Mouse (Mus musculus) lung, embryonic 15.5 days (tissue): ENCODE results near the gene Dgkg. TPM values are rescaled to one million over a fixed set of nuclear protein-coding genes. Genes with fewer than 3 reads are reported as not detected.
A peak's percentile ranks its signal among the peaks of the same experiment; 100 is the strongest.

Experiments used
- ATAC-seq: fragments of 200-750 bp; cut with Nextera tagmentation; 2 replicates; pipeline ENCODE4 v1.8.0; 2017; ENCODE audit warnings: moderate number of reproducible peaks, borderline replicate concordance; ENCODE audit not compliant: low FRiP score, low TSS enrichment; ENCODE audit errors: extremely low read depth
- H3K27ac ChIP-seq: fragments of 300-500 bp; sonication (generic); 2 replicates; pipeline ENCODE4 v1.5.1; 2015; ENCODE audit warnings: moderate library complexity, mild to moderate bottlenecking, inconsistent platforms
- H3K27me3 ChIP-seq: fragments of 300-500 bp; sonication (generic); 2 replicates; pipeline ENCODE4 v1.6.1; 2015; ENCODE audit warnings: inconsistent platforms
- H3K36me3 ChIP-seq: fragments of 300-500 bp; sonication (generic); 2 replicates; pipeline ENCODE4 v1.6.1; 2015; ENCODE audit warnings: inconsistent platforms
- H3K4me1 ChIP-seq: fragments of 300-500 bp; sonication (generic); 2 replicates; pipeline ENCODE4 v1.6.1; 2015; ENCODE audit warnings: inconsistent platforms
- H3K4me2 ChIP-seq: fragments of 300-500 bp; sonication (generic); 2 replicates; pipeline ENCODE4 v1.6.1; 2015; ENCODE audit warnings: inconsistent platforms, mild to moderate bottlenecking, moderate library complexity
- H3K4me3 ChIP-seq: fragments of 300-500 bp; sonication (generic); 2 replicates; pipeline ENCODE4 v1.5.1; 2015; ENCODE audit warnings: mild to moderate bottlenecking, inconsistent platforms
- H3K9ac ChIP-seq: fragments of 300-500 bp; sonication (generic); 2 replicates; pipeline ENCODE4 v1.6.1; 2015; ENCODE audit warnings: inconsistent platforms
- H3K9me3 ChIP-seq: fragments of 300-500 bp; sonication (generic); 2 replicates; pipeline ENCODE4 v1.6.1; 2016; ENCODE audit warnings: inconsistent platforms
- WGBS: fragments of 180-500 bp; shearing (Covaris S2); methylation state at CpG from one replicate; pipeline ENCODE4 v1.1.7; 2015; 5-methylcytosine and 5-hydroxymethylcytosine counted together
- polyA plus RNA-seq: library from polyadenylated mRNA; unstranded; fragments of >200 nt; fragmentation: Nextera tagmentation; extraction: Ambion mirVana; gene quantifications from 2 replicates; pipeline ENCODE4 v1.2.1, GENCODE M21; 2015

The Dgkg gene
- polyA plus RNA-seq, 1 experiment from 2014 or later, result 0.79 TPM

DNA sequence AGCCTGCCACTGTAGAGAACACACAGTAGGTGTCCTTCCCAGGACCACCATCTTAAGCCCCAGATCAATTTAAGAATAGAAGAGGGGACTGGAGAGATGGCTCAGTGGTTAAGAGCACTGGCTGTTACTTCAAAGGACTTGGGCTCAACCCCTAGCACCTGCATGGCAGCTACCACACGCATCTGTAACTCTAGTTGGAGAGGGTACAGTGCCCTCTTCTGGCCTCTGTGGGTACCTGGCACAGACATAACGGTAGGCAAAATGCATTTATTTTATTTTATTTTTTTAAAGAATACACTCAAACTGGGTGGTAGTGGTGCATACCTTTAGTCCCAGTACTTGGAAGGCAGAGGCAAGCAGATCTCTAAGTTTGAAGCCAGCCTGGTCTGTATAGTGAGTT is 102.0 kb downstream of the Dgkg start:
- WGBS, result 59% methylated on average over 2 of the region's 2 CpGs
- Histone ChIP-seq H3K36me3 (no peaks in the 10 kb centered on the region), H3K4me2 (no peak overlapping the region)

DNA sequence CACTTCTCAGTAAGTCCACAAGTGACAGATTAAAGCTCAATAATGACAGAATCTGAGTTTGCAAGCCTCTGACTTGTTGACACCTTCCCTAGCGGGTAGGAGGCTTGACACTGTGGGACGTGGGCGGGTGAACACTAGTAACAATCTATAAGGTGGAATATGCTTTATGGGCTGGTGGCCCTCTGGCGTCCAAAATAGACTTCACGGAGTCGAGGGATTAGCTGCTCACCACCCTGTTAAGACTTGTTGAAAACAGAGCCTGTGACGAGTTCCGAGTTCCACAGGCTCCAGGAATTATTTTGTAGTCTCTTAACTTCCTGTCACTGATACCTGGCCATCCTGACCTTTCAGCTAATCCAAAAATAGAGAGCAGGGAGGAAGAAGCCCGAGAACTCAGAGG is 104.7 kb downstream of the Dgkg start:
- Histone ChIP-seq H3K27me3 (no peaks in the 10 kb centered on the region), H3K4me1 (peaks cover 47% of the 10 kb centered on the region), H3K36me3 (no peaks in the 10 kb centered on the region), H3K4me2 (no peak overlapping the region), H3K27ac (no peak overlapping the region; the same call in 1 of the 2 replicates), H3K4me3 (no peak overlapping the region), H3K9me3 (no peaks in the 10 kb centered on the region), H3K9ac (no peak overlapping the region)
- WGBS, result 45% methylated on average over 9 of the region's 9 CpGs
- ATAC-seq, result no peak

More for the DNA sequence above, 102.0 kb downstream of the Dgkg start:
- no peak overlapping the region for H3K27ac ChIP-seq
- H3K27me3 ChIP-seq, result no peaks in the 10 kb centered on the region
- no peak overlapping the region for H3K9ac ChIP-seq
- H3K4me3 ChIP-seq, result no peak overlapping the region
- H3K9me3 ChIP-seq, result no peaks in the 10 kb centered on the region
- ATAC-seq, result no peak
- H3K4me1 ChIP-seq, result peaks cover 34% of the 10 kb centered on the region

DNA sequence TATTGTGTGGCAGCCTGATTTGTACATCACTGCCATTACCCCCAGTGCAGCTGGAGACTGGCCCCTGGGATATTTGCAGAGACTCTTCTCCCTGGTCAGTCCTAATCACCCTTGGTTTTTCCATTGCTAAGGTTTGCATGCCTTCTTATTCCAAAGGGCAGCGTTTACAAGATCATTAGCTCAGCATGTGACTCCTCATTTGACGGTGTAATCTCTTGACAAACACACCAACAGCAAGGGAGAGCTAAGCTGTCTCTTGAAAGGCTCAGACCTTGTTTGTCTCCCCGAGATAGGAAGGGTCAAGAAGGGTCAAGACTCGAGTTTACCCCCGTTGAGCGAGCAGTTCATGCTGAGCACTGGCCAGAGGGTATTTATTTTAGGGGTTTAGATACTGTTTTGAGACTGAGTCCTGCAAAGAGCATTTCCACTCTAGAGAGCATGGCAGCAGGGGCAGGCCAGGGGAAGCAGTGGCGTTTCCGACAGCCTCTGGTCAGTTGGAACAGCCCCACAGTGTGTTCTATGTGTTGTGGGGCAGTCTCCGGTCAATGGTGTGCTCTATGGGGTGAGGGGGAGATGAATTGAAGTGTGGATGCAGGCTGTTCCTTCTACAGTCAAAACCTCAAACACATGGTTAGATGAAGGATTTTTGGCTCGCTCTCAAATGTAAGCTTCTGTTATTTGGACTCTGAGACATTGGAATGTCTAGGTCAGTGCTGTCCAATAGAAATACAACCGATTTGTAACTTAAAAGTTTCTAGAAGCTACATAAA is 105.6 kb downstream of the Dgkg start:
- Histone ChIP-seq H3K9ac (no peak overlapping the region), H3K27ac (peak overlapping the region; percentile 55), H3K36me3 (no peaks in the 10 kb centered on the region), H3K4me3 (no peak overlapping the region), H3K27me3 (no peaks in the 10 kb centered on the region), H3K9me3 (no peaks in the 10 kb centered on the region), H3K4me1 (peaks cover 47% of the 10 kb centered on the region), H3K4me2 (no peak overlapping the region)
- peak; percentile 64; the same call in 1 of the 2 replicates for ATAC-seq
- WGBS, result 10% methylated on average over 11 of the region's 11 CpGs

DNA sequence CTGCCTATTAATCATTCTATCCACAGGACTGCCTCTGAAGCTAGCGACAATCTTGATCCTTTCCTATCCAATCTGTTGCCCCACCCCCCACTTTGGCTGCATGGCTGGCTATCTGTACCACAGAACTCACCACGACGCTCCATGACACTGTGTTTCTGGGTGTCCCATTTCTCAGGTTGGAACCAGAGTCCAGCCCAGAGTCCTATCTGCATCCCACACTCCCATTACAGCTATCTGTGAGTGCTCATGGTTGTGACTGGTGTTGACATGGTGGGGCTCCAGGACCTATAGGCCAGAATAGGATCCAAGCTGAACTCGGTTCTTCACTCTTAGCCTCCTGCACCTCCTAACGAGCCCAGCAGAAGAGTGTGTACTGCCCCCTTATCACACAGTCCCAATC is 107.7 kb downstream of the Dgkg start:
- Histone ChIP-seq H3K36me3 (no peaks in the 10 kb centered on the region), H3K9me3 (no peaks in the 10 kb centered on the region), H3K27ac (no peak overlapping the region), H3K4me2 (peak overlapping the region; percentile 57), H3K4me1 (peaks cover 62% of the 10 kb centered on the region), H3K9ac (no peak overlapping the region), H3K4me3 (peak overlapping the region; percentile 33; the same call in 1 of the 2 replicates), H3K27me3 (no peaks in the 10 kb centered on the region)
- no peak for ATAC-seq
- WGBS, result 70% methylated on average over 5 of the region's 5 CpGs

DNA sequence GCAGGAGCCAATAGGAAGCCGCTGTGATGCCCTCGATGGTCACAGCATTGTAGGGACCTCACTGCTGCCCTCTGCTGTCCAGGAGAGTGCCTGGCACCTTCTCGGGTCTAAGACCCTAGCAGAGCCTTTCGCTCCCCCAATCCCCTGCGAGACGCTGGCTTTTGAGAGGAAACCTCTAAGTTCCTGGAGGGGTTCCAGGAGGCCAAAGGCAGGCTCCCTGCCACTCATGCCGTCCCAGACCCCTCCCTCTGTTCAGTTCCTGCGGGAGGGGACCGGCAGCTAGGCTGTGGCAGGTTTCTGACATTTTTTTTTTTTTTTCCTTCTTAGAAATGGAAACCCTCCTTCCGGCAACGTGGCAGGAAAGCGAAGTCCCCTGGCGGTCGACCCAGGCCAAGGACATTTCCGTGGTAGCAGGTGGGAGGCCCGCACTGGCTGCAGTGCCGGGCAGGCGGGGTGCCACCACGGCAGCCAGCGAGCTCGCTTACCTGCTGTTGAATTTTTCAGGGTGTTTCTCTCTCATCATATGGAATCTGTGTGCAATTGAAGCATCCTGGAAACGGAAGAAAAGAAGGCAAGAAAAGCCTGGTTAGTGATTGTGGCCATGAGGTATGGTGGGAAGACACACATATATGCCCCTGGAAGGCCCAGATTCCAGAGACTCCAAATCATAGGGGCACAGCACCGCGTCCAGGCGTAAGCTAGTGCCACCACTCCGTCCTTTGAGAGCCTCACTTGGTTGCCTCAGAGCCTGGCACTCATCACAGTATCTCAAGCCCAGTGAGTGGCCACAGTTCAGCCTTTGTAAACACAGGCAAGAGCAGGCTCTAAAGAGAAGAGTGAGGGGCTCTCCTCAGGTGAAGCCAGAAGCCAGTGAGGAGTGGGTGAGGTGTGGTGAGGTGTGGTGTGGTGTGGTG is 108.6 kb downstream of the Dgkg start:
- Histone ChIP-seq H3K4me3 (peak overlapping the region; percentile 33), H3K36me3 (no peaks in the 10 kb centered on the region), H3K9me3 (no peaks in the 10 kb centered on the region), H3K27me3 (no peaks in the 10 kb centered on the region), H3K27ac (peak overlapping the region; percentile 81), H3K4me1 (peaks cover 60% of the 10 kb centered on the region), H3K4me2 (peak overlapping the region; percentile 57), H3K9ac (peak overlapping the region; percentile 26; the same call in 1 of the 2 replicates)
- WGBS, result 7% methylated on average over 26 of the region's 26 CpGs
- ATAC-seq, result peak; percentile 46

DNA sequence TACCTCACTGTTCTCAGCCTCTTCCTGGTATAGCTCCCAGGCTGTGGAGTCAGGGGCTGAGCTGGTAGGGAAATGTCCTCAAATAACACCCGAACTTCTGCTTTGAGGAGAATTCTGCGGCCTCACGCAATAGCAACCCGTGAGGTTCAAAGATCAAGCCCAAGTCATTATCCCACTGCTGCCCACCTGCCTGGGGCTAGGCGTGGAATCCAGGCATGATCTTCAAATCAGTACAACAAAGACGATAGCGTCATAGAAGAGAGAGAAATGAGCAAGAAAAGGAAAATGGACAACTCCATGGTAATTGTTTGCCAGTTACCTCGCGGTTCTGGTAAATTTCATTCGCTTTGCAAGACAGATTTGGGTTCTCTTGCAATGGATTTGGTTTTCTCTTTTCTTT is 109.3 kb downstream of the Dgkg start:
- no peak overlapping the region for H3K9ac ChIP-seq
- H3K27me3 ChIP-seq, result no peaks in the 10 kb centered on the region
- H3K4me2 ChIP-seq, result peak overlapping the region; percentile 57
- 50% methylated on average over 10 of the region's 10 CpGs for WGBS
- ATAC-seq, result no peak
- peak overlapping the region; percentile 81 for H3K27ac ChIP-seq
- peaks cover 59% of the 10 kb centered on the region for H3K4me1 ChIP-seq
- H3K36me3 ChIP-seq, result no peaks in the 10 kb centered on the region
- H3K9me3 ChIP-seq, result no peaks in the 10 kb centered on the region
- H3K4me3 ChIP-seq, result peak overlapping the region; percentile 33

DNA sequence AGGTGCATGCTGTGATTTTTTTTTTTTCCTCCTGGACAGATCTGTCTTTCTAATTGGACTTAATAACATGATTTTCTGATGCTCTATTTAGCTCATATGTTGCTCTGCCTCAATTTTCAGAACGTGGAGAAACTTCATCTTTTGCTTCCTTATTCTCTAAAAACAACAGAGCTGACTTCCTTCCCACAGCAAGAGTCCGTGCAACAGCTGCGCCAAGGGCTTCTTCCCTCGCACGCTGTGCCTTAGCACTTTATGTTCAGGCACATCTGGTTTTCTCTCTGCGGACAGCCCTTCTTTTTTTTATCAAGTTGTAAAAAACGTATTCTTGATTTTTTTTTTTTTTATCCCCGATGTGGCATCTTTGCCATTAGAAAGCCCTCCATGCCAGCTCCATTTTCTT is 111.2 kb downstream of the Dgkg start:
- Histone ChIP-seq H3K27me3 (no peaks in the 10 kb centered on the region), H3K27ac (peak overlapping the region; percentile 87), H3K4me1 (peaks cover 41% of the 10 kb centered on the region), H3K4me2 (no peak overlapping the region; the same call in 1 of the 2 replicates), H3K9ac (no peak overlapping the region), H3K36me3 (no peaks in the 10 kb centered on the region), H3K4me3 (no peak overlapping the region), H3K9me3 (no peaks in the 10 kb centered on the region)
- no peak for ATAC-seq
- 53% methylated on average over 8 of the region's 8 CpGs for WGBS

DNA sequence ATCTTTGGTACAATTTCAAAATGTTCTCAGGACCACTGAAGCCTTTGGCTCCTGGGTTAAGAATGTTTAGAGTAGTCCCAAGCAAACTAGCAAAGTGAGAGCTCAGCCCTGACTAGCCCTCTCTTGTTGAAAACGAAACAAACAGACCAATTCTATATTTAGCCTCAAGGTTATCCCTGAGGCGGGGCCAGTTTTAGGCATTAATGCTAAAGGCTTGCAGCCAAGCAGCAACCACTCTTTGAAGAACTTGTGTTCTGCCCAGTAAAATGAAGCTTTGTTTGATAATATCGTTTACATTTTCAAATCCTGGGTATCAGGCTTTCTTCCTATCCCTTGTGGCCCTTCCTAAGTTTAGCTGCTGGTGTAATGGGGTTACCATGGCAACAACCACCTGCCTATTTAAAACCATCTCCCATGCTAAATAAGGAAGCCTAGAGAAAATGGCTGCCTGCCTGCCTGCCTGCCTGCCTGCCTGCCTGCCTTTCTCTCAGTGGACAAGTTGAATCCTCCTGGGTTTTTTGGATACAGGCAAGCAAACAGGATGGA is 111.9 kb downstream of the Dgkg start:
- 0 out of 2 replicates have a peak, but pooled peaks have one; percentile 31 for ATAC-seq

DNA sequence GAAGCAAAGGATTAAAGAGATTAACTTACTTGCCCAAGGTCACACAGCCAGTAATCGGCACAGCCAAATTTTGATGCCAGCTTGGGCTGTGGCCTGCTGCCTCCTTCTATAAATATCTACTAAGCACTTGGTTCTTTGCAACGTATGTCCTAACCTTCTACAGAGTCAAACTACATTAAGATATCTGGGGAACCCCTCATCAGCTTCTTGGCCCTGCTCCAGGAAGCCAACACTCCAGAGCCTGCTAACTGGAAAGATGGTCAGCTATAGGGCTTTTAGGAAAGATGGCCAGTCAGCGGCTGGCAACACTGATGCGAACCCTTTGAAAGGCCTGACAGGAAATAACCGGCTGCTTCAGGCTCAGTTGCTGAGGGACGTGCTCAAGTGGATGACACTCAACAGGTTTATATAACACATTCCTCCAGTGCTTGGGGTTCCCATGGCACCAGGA is 114.3 kb downstream of the Dgkg start:
- Histone ChIP-seq H3K27me3 (no peaks in the 10 kb centered on the region), H3K36me3 (no peaks in the 10 kb centered on the region), H3K4me2 (0 out of 2 replicates have a peak overlapping the region, but pooled peaks have one; percentile 9), H3K9ac (no peak overlapping the region), H3K4me1 (peaks cover 30% of the 10 kb centered on the region), H3K9me3 (no peaks in the 10 kb centered on the region), H3K27ac (peak overlapping the region; percentile 68), H3K4me3 (no peak overlapping the region)
- ATAC-seq, result peak; percentile 66; the same call in 1 of the 2 replicates
- 26% methylated on average over 6 of the region's 6 CpGs for WGBS

More for the DNA sequence above, 111.9 kb downstream of the Dgkg start:
- H3K36me3 ChIP-seq, result no peaks in the 10 kb centered on the region
- H3K4me1 ChIP-seq, result peaks cover 37% of the 10 kb centered on the region
- H3K4me3 ChIP-seq, result no peak overlapping the region
- H3K27me3 ChIP-seq, result no peaks in the 10 kb centered on the region
- peak overlapping the region; percentile 87 for H3K27ac ChIP-seq
- H3K9ac ChIP-seq, result no peak overlapping the region
- WGBS, result 8% methylated on average over 3 of the region's 3 CpGs
- H3K4me2 ChIP-seq, result no peak overlapping the region; the same call in 1 of the 2 replicates
- H3K9me3 ChIP-seq, result no peaks in the 10 kb centered on the region

DNA sequence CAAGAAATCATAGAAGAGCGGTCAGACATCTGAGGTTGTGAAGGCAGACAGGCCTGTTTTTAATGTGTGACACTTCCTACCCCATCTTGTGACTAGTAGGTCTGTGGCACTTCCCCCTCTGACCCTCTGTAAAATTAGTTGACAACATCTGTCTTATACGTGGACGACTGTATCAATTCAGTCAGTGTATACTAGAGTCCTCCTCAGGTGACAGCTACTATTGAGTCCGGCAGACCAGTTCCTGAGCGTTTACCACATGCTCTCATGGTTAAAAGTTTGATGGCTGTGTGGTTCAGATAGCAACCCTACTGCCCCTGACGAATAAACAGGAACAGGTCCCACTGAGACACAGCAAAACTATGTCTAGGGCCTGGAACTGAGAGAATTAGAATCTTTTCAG is 117.7 kb downstream of the Dgkg start:
- Histone ChIP-seq H3K27ac (no peak overlapping the region), H3K9ac (no peak overlapping the region), H3K27me3 (no peaks in the 10 kb centered on the region), H3K36me3 (no peaks in the 10 kb centered on the region), H3K4me3 (no peak overlapping the region), H3K9me3 (no peaks in the 10 kb centered on the region), H3K4me2 (no peak overlapping the region), H3K4me1 (peaks cover 30% of the 10 kb centered on the region)
- no peak for ATAC-seq
- 67% methylated on average over 6 of the region's 6 CpGs for WGBS

DNA sequence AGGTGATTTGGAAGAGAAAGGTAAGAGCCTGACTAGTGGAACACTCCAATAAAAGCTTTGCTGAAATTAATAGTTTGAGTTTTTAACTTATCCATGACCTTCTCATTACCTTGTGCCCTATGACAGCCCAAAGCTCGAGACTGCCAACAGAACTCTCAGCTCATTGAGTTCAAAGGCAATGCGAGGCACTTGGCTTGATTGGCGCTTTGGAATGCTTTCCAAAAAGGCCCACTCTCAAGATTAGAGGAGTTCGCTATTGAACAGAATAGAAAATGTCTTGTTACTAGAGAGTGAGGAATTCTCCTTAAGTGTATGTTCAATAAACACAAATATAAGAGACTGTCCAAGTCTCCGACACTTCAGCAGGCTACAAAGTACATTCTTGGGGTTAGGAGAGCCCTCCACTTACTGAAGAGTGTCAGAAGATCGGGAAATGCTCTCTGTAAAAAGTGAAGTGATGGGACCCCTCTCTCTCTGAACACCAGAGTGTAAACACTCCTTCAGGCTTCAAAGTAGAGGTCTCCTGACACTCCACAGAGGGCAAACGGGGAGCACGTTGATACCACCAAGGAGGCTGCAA is 120.3 kb downstream of the Dgkg start:
- H3K9ac ChIP-seq, result no peak overlapping the region
- no peak overlapping the region for H3K4me2 ChIP-seq
- H3K4me3 ChIP-seq, result no peak overlapping the region
- peak overlapping the region; percentile 81 for H3K27ac ChIP-seq
- H3K27me3 ChIP-seq, result no peaks in the 10 kb centered on the region
- no peaks in the 10 kb centered on the region for H3K9me3 ChIP-seq
- peaks cover 30% of the 10 kb centered on the region for H3K4me1 ChIP-seq
- whole genome bisulfite sequencing, result 31% methylated on average over 8 of the region's 8 CpGs
- ATAC-seq, result peak; percentile 92
- no peaks in the 10 kb centered on the region for H3K36me3 ChIP-seq
